Mouse (Mus musculus) MEL (cell line): ENCODE data around the gene Rab10. TPM values are rescaled to one million over a fixed set of nuclear protein-coding genes. Genes with fewer than 3 reads are reported as not detected.

Experiments
- DNase-seq: peaks from one replicate; pipeline ENCODE4 v3.0.0; 2011; ENCODE audit warnings: low read depth, low spot score
- H3K27ac ChIP-seq: 2 replicates; pipeline ENCODE4 v1.5.1; 2012; ENCODE audit warnings: low read depth, mild to moderate bottlenecking, control low read depth, low read length, moderate library complexity; ENCODE audit not compliant: control insufficient read depth
- H3K27me3 ChIP-seq, 2 experiments: fragments of 150-350 bp in 1 of 2; sonication (generic) in 1 of 2; 2 replicates each; pipeline ENCODE4 v1.6.1; 2012; ENCODE audit warnings: low read length in 2 of 2, mild to moderate bottlenecking in 2 of 2, improper control_type of control experiment in 1 of 2, moderate library complexity in 1 of 2; ENCODE audit not compliant: insufficient read depth in 2 of 2, control insufficient read depth in 1 of 2
- H3K36me3 ChIP-seq, 2 experiments: 2 replicates each; pipeline ENCODE4 v1.6.1; 2012 to 2014; ENCODE audit warnings: low read length in 2 of 2, improper control_type of control experiment in 1 of 2, inconsistent platforms in 1 of 2, mild to moderate bottlenecking in 1 of 2; ENCODE audit not compliant: insufficient read depth in 2 of 2, control insufficient read depth in 1 of 2
- H3K4me1 ChIP-seq, 2 experiments: fragments of 150-350 bp in 1 of 2; sonication (generic) in 1 of 2; 2 replicates each; pipeline ENCODE4 v1.6.1; 2012; ENCODE audit warnings: low read length in 2 of 2, improper control_type of control experiment in 1 of 2, mild to moderate bottlenecking in 1 of 2; ENCODE audit not compliant: insufficient read depth in 2 of 2, control insufficient read depth in 1 of 2
- H3K4me3 ChIP-seq, 2 experiments: fragments of 150-350 bp in 1 of 2; sonication (generic) in 1 of 2; 2 replicates each; pipeline ENCODE4 v1.5.1; 2012; ENCODE audit warnings: low read depth in 2 of 2, low read length in 2 of 2, mild to moderate bottlenecking in 2 of 2, moderate library complexity in 2 of 2, control low read depth in 1 of 2, improper control_type of control experiment in 1 of 2; ENCODE audit not compliant: control insufficient read depth in 1 of 2, insufficient read depth in 1 of 2
- H3K79me2 ChIP-seq: 2 replicates; pipeline ENCODE4 v1.6.1; 2012; ENCODE audit warnings: mild to moderate bottlenecking, low read length, moderate library complexity; ENCODE audit not compliant: control insufficient read depth, poor library complexity, insufficient read depth
- H3K9ac ChIP-seq: 2 replicates; pipeline ENCODE4 v1.6.1; 2012; ENCODE audit warnings: low read depth, mild to moderate bottlenecking, control low read depth, low read length, moderate library complexity; ENCODE audit not compliant: control insufficient read depth, poor library complexity, severe bottlenecking
- H3K9me3 ChIP-seq: fragments of 150-350 bp; sonication (generic); replicated peaks from 2 replicates; pipeline ENCODE4 v1.6.1; 2012; ENCODE audit warnings: mild to moderate bottlenecking, low read length, improper control_type of control experiment, moderate library complexity; ENCODE audit not compliant: insufficient read depth
- CHD2 ChIP-seq: IDR thresholded peaks from 2 replicates; pipeline ENCODE4 v1.6.1; 2011; ENCODE audit warnings: low read length, improper control_type of control experiment
- E2F4 ChIP-seq: IDR thresholded peaks from 2 replicates; pipeline ENCODE4 v1.6.1; 2011; ENCODE audit warnings: low read depth, low read length, improper control_type of control experiment, borderline replicate concordance
- ELF1 ChIP-seq: IDR thresholded peaks from 2 replicates; pipeline ENCODE4 v1.6.1; 2014; ENCODE audit warnings: low read depth, mild to moderate bottlenecking, inconsistent platforms, low read length, improper control_type of control experiment, moderate library complexity
- ETS1 ChIP-seq: IDR thresholded peaks from 2 replicates; pipeline ENCODE4 v1.6.1; 2012; ENCODE audit warnings: low read depth, mild to moderate bottlenecking, inconsistent platforms, low read length, improper control_type of control experiment, moderate library complexity
- HCFC1 ChIP-seq: IDR thresholded peaks from 2 replicates; pipeline ENCODE4 v1.6.1; 2012; ENCODE audit warnings: low read depth, mild to moderate bottlenecking, inconsistent platforms, low read length, improper control_type of control experiment, moderate library complexity
- MAFK ChIP-seq: IDR thresholded peaks from 2 replicates; pipeline ENCODE4 v1.6.1; 2011; ENCODE audit warnings: low read depth, mild to moderate bottlenecking, low read length, improper control_type of control experiment, borderline replicate concordance
- MAX ChIP-seq: IDR thresholded peaks from 2 replicates; pipeline ENCODE4 v1.6.1; 2011; ENCODE audit warnings: low read length, improper control_type of control experiment
- MEF2A ChIP-seq: IDR thresholded peaks from 2 replicates; pipeline ENCODE4 v1.6.1; 2014; ENCODE audit warnings: low read depth, mild to moderate bottlenecking, inconsistent platforms, low read length, improper control_type of control experiment; ENCODE audit not compliant: poor library complexity, insufficient replicate concordance, severe bottlenecking; ENCODE audit errors: extremely low read depth
- MYB ChIP-seq: IDR thresholded peaks from 2 replicates; pipeline ENCODE4 v1.6.1; 2011; ENCODE audit warnings: mild to moderate bottlenecking, low read depth, low read length, improper control_type of control experiment
- POLR2A ChIP-seq, 2 experiments: IDR thresholded peaks; 2 replicates each; pipeline ENCODE4 v1.6.1; 2011 to 2012; ENCODE audit warnings: low read length in 2 of 2, mild to moderate bottlenecking in 2 of 2, control low read depth in 1 of 2, improper control_type of control experiment in 1 of 2, low read depth in 1 of 2, moderate library complexity in 1 of 2; ENCODE audit not compliant: control insufficient read depth in 1 of 2, insufficient read depth in 1 of 2, poor library complexity in 1 of 2
- POLR2AphosphoS2 ChIP-seq: IDR thresholded peaks from 2 replicates; pipeline ENCODE4 v1.6.1; 2011; ENCODE audit warnings: low read length, improper control_type of control experiment
- SIN3A ChIP-seq: IDR thresholded peaks from 2 replicates; pipeline ENCODE4 v1.6.1; 2012; ENCODE audit warnings: low read length, improper control_type of control experiment, inconsistent platforms
- USF2 ChIP-seq, 2 experiments: IDR thresholded peaks; 2 replicates each; pipeline ENCODE4 v1.6.1; 2011 to 2012; ENCODE audit warnings: improper control_type of control experiment in 2 of 2, low read length in 2 of 2, borderline replicate concordance in 1 of 2, inconsistent platforms in 1 of 2, low read depth in 1 of 2, mild to moderate bottlenecking in 1 of 2; ENCODE audit not compliant: insufficient read depth in 1 of 2
- ZC3H11A ChIP-seq: IDR thresholded peaks from 2 replicates; pipeline ENCODE4 v1.6.1; 2012; ENCODE audit warnings: low read depth, mild to moderate bottlenecking, inconsistent platforms, low read length, improper control_type of control experiment
- ZMIZ1 ChIP-seq: IDR thresholded peaks from 2 replicates; pipeline ENCODE4 v1.6.1; 2012; ENCODE audit warnings: low read depth, mild to moderate bottlenecking, inconsistent platforms, low read length, improper control_type of control experiment, moderate library complexity
- ZNF384 ChIP-seq: IDR thresholded peaks from 2 replicates; pipeline ENCODE4 v1.6.1; 2012; ENCODE audit warnings: low read depth, mild to moderate bottlenecking, inconsistent platforms, low read length, improper control_type of control experiment
- polyA plus RNA-seq, 2 experiments: library from polyadenylated mRNA; stranded (reverse) in 1 of 2; unstranded in 1 of 2; fragments of >175 nt in 1 of 2; fragments of >200 nt in 1 of 2; gene quantifications; 2 replicates each; pipeline versions ENCODE4 v1.2.1 to v1.2.4; 2012; ENCODE audit warnings: low replicate concordance in 2 of 2, low read depth in 1 of 2; ENCODE audit not compliant: insufficient read length in 2 of 2, insufficient read depth in 1 of 2, missing spikeins in 1 of 2
- total RNA-seq: library from RNA; depleted of rRNA; stranded (reverse); fragments of 300-350 nt; gene quantifications from 2 replicates; pipeline ENCODE4 v1.2.3, GENCODE M21; 2012

Gene Rab10
- total and polyA plus RNA-seq, 3 experiments = 41.3 to 71.8 (median 67.7) TPM

DNA sequence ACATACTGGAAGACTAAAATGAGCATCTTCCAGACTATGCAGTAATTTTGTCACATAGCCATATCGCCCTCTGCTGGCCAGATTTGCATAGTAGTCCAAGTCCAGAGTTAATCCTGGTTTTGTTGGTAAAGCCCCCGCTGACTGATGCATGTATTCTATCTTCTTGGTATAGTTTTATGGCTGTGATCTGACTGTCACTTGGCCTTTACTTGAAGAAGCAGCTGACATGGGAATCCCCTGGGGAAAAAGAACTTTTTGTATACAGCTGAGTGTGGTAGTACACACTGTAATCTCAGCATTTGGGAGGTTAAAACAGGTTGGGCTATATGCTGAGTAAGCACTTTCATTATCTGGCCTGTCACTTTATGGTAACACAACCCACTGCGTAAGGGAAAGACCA is 49.5 kb upstream of the Rab10 start (continued):
- TF ChIP-seq E2F4 (no peak), CHD2 (no peak)

DNA sequence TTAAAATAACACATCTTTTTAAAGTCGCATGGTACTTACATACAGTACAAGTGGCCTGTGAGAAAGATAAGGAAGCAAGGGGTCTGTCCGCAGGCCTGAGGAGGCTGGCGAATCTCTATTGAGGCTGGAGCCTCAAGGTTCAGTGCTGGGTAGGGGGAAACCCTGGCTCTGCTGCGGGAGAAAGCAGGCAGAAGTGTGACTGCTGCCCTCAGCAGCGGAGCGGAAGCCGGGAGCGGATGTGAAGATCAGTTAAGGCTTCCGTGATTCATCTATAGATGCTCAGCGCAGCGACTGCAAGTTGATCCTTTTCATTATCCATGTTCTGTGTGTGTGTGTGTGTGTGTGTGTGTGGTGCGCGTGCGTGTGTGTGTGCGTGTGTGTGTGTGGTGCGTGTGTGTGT is 47.1 kb upstream of the Rab10 start:
- Histone ChIP-seq H3K4me3 (no peak overlapping the region), H3K9ac (no peak overlapping the region), H3K9me3 (no peaks in the 10 kb centered on the region), H3K27ac (no peak overlapping the region), H3K27me3 (no peaks in the 10 kb centered on the region), H3K4me1 (no peaks in the 10 kb centered on the region), H3K79me2 (no peaks in the 10 kb centered on the region), H3K36me3 (no peaks in the 10 kb centered on the region)
- DNase-seq = no peak
- TF ChIP-seq CHD2 = no peak
- no peak for TF ChIP-seq MAFK
- TF ChIP-seq ZNF384 = no peak
- TF ChIP-seq POLR2AphosphoS2 = no peak

DNA sequence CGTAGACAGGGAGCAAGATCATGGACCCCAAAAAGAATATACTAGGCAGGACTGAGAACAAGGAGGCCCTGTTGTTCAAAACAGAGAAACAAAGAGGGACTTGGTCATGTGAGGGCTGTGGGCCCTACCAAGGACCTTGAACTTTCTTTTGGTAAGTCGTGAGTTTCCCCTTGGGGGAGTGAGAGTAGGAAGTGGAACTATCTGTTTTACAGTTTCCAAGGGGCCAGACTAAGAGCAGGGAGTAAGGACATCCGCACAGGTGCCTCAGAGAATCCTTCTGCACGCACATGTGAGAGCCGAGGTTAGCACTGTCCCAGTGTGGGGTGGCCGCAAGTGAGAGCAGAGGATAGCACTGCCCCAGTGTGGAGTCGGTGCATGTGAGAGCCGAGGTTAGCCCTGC is 45.3 kb upstream of the Rab10 start:
- no peaks in the 10 kb centered on the region for H3K27me3 ChIP-seq
- no peak overlapping the region for H3K4me3 ChIP-seq
- no peak for DNase-seq
- H3K27ac ChIP-seq = no peak overlapping the region
- no peaks in the 10 kb centered on the region for H3K36me3 ChIP-seq
- no peaks in the 10 kb centered on the region for H3K9me3 ChIP-seq
- no peak overlapping the region for H3K9ac ChIP-seq
- no peak for TF ChIP-seq HCFC1
- TF ChIP-seq POLR2A (IDR thresholded peaks at IDR 0.05; ENCODE audit: control insufficient read depth in 1 of 2, insufficient read depth in 1 of 2, low read depth in 1 of 2, low read length in 2 of 2, poor library complexity in 1 of 2) = no peak
- no peak for TF ChIP-seq MAX
- no peak for TF ChIP-seq ELF1
- no peak for TF ChIP-seq MEF2A
- no peak for TF ChIP-seq ETS1
- no peak for TF ChIP-seq ZMIZ1
- TF ChIP-seq SIN3A = no peak
- TF ChIP-seq ZC3H11A = no peak
- no peak for TF ChIP-seq MYB
- TF ChIP-seq USF2 (IDR thresholded peaks at IDR 0.05; ENCODE audit: borderline replicate concordance in 1 of 2, insufficient read depth in 1 of 2, low read depth in 1 of 2, low read length in 2 of 2) = no peak
- no peaks in the 10 kb centered on the region for H3K79me2 ChIP-seq
- H3K4me1 ChIP-seq = no peaks in the 10 kb centered on the region
